Mouse (Mus musculus) MEL (cell line): Measurements from ENCODE around the gene Emilin2. TPM values are rescaled to one million over a fixed set of nuclear protein-coding genes. Genes with fewer than 3 reads are reported as not detected.

Experiments used
- DNase-seq: peaks from one replicate; pipeline ENCODE4 v3.0.0; 2011; ENCODE audit warnings: low read depth, low spot score
- H3K27ac ChIP-seq: 2 replicates; pipeline ENCODE4 v1.5.1; 2012; ENCODE audit warnings: low read depth, mild to moderate bottlenecking, control low read depth, low read length, moderate library complexity; ENCODE audit not compliant: control insufficient read depth
- H3K27me3 ChIP-seq, 2 experiments: fragments of 150-350 bp in 1 of 2; sonication (generic) in 1 of 2; 2 replicates each; pipeline ENCODE4 v1.6.1; 2012; ENCODE audit warnings: low read length in 2 of 2, mild to moderate bottlenecking in 2 of 2, improper control_type of control experiment in 1 of 2, moderate library complexity in 1 of 2; ENCODE audit not compliant: insufficient read depth in 2 of 2, control insufficient read depth in 1 of 2
- H3K36me3 ChIP-seq, 2 experiments: 2 replicates each; pipeline ENCODE4 v1.6.1; 2012 to 2014; ENCODE audit warnings: low read length in 2 of 2, improper control_type of control experiment in 1 of 2, inconsistent platforms in 1 of 2, mild to moderate bottlenecking in 1 of 2; ENCODE audit not compliant: insufficient read depth in 2 of 2, control insufficient read depth in 1 of 2
- H3K4me1 ChIP-seq, 2 experiments: fragments of 150-350 bp in 1 of 2; sonication (generic) in 1 of 2; 2 replicates each; pipeline ENCODE4 v1.6.1; 2012; ENCODE audit warnings: low read length in 2 of 2, improper control_type of control experiment in 1 of 2, mild to moderate bottlenecking in 1 of 2; ENCODE audit not compliant: insufficient read depth in 2 of 2, control insufficient read depth in 1 of 2
- H3K4me3 ChIP-seq, 2 experiments: fragments of 150-350 bp in 1 of 2; sonication (generic) in 1 of 2; 2 replicates each; pipeline ENCODE4 v1.5.1; 2012; ENCODE audit warnings: low read depth in 2 of 2, low read length in 2 of 2, mild to moderate bottlenecking in 2 of 2, moderate library complexity in 2 of 2, control low read depth in 1 of 2, improper control_type of control experiment in 1 of 2; ENCODE audit not compliant: control insufficient read depth in 1 of 2, insufficient read depth in 1 of 2
- H3K79me2 ChIP-seq: 2 replicates; pipeline ENCODE4 v1.6.1; 2012; ENCODE audit warnings: mild to moderate bottlenecking, low read length, moderate library complexity; ENCODE audit not compliant: control insufficient read depth, poor library complexity, insufficient read depth
- H3K9ac ChIP-seq: 2 replicates; pipeline ENCODE4 v1.6.1; 2012; ENCODE audit warnings: low read depth, mild to moderate bottlenecking, control low read depth, low read length, moderate library complexity; ENCODE audit not compliant: control insufficient read depth, poor library complexity, severe bottlenecking
- H3K9me3 ChIP-seq: fragments of 150-350 bp; sonication (generic); replicated peaks from 2 replicates; pipeline ENCODE4 v1.6.1; 2012; ENCODE audit warnings: mild to moderate bottlenecking, low read length, improper control_type of control experiment, moderate library complexity; ENCODE audit not compliant: insufficient read depth
- CHD2 ChIP-seq: IDR thresholded peaks from 2 replicates; pipeline ENCODE4 v1.6.1; 2011; ENCODE audit warnings: low read length, improper control_type of control experiment
- CTCF ChIP-seq, 3 experiments: IDR thresholded peaks in 2 of 3; conservative IDR thresholded peaks in 1 of 3; 2 replicates each; pipeline ENCODE4 v1.5.1; 2011 to 2012; ENCODE audit warnings: low read length in 3 of 3, low read depth in 2 of 3, mild to moderate bottlenecking in 2 of 3, improper control_type of control experiment in 1 of 3, inconsistent platforms in 1 of 3, mixed read lengths in 1 of 3, moderate library complexity in 1 of 3; ENCODE audit not compliant: control insufficient read depth in 1 of 3, insufficient read depth in 1 of 3, poor library complexity in 1 of 3, severe bottlenecking in 1 of 3
- ELF1 ChIP-seq: IDR thresholded peaks from 2 replicates; pipeline ENCODE4 v1.6.1; 2014; ENCODE audit warnings: low read depth, mild to moderate bottlenecking, inconsistent platforms, low read length, improper control_type of control experiment, moderate library complexity
- EP300 ChIP-seq, 2 experiments: IDR thresholded peaks; 2 replicates each; pipeline ENCODE4 v1.6.1; 2011; ENCODE audit warnings: improper control_type of control experiment in 2 of 2, low read length in 2 of 2, low read depth in 1 of 2, mild to moderate bottlenecking in 1 of 2
- GABPA ChIP-seq: IDR thresholded peaks from 2 replicates; pipeline ENCODE4 v1.6.1; 2012; ENCODE audit warnings: low read depth, mild to moderate bottlenecking, inconsistent platforms, low read length, improper control_type of control experiment, moderate library complexity
- GATA1 ChIP-seq: IDR thresholded peaks from 2 replicates; pipeline ENCODE4 v1.6.1; 2011; ENCODE audit warnings: low read depth, low read length, improper control_type of control experiment
- KAT2A ChIP-seq: conservative IDR thresholded peaks from 2 replicates; pipeline ENCODE4 v1.6.1; 2012; ENCODE audit warnings: low read depth, low read length, improper control_type of control experiment, inconsistent platforms
- MAFK ChIP-seq: IDR thresholded peaks from 2 replicates; pipeline ENCODE4 v1.6.1; 2011; ENCODE audit warnings: low read depth, mild to moderate bottlenecking, low read length, improper control_type of control experiment, borderline replicate concordance
- MAX ChIP-seq: IDR thresholded peaks from 2 replicates; pipeline ENCODE4 v1.6.1; 2011; ENCODE audit warnings: low read length, improper control_type of control experiment
- MAZ ChIP-seq: IDR thresholded peaks from 2 replicates; pipeline ENCODE4 v1.6.1; 2012; ENCODE audit warnings: low read depth, mild to moderate bottlenecking, inconsistent platforms, low read length, improper control_type of control experiment
- MEF2A ChIP-seq: IDR thresholded peaks from 2 replicates; pipeline ENCODE4 v1.6.1; 2014; ENCODE audit warnings: low read depth, mild to moderate bottlenecking, inconsistent platforms, low read length, improper control_type of control experiment; ENCODE audit not compliant: poor library complexity, insufficient replicate concordance, severe bottlenecking; ENCODE audit errors: extremely low read depth
- MXI1 ChIP-seq: IDR thresholded peaks from 2 replicates; pipeline ENCODE4 v1.6.1; 2011; ENCODE audit warnings: mild to moderate bottlenecking, low read depth, low read length, improper control_type of control experiment
- NELFE ChIP-seq: IDR thresholded peaks from 2 replicates; pipeline ENCODE4 v1.6.1; 2011; ENCODE audit warnings: low read depth, low read length, improper control_type of control experiment
- NRF1 ChIP-seq: IDR thresholded peaks from 2 replicates; pipeline ENCODE4 v1.6.1; 2014; ENCODE audit warnings: low read depth, mild to moderate bottlenecking, inconsistent platforms, low read length, improper control_type of control experiment, moderate library complexity; ENCODE audit not compliant: poor library complexity, insufficient read depth, severe bottlenecking
- POLR2A ChIP-seq, 2 experiments: IDR thresholded peaks; 2 replicates each; pipeline ENCODE4 v1.6.1; 2011 to 2012; ENCODE audit warnings: low read length in 2 of 2, mild to moderate bottlenecking in 2 of 2, control low read depth in 1 of 2, improper control_type of control experiment in 1 of 2, low read depth in 1 of 2, moderate library complexity in 1 of 2; ENCODE audit not compliant: control insufficient read depth in 1 of 2, insufficient read depth in 1 of 2, poor library complexity in 1 of 2
- POLR2AphosphoS2 ChIP-seq: IDR thresholded peaks from 2 replicates; pipeline ENCODE4 v1.6.1; 2011; ENCODE audit warnings: low read length, improper control_type of control experiment
- RAD21 ChIP-seq: IDR thresholded peaks from 2 replicates; pipeline ENCODE4 v1.6.1; 2011; ENCODE audit warnings: mild to moderate bottlenecking, low read depth, low read length, improper control_type of control experiment
- RCOR1 ChIP-seq: IDR thresholded peaks from 2 replicates; pipeline ENCODE4 v1.6.1; 2012; ENCODE audit warnings: low read depth, mild to moderate bottlenecking, inconsistent platforms, low read length, improper control_type of control experiment
- SIN3A ChIP-seq: IDR thresholded peaks from 2 replicates; pipeline ENCODE4 v1.6.1; 2012; ENCODE audit warnings: low read length, improper control_type of control experiment, inconsistent platforms
- SMC3 ChIP-seq: IDR thresholded peaks from 2 replicates; pipeline ENCODE4 v1.6.1; 2011; ENCODE audit warnings: low read depth, low read length, improper control_type of control experiment
- TCF12 ChIP-seq: IDR thresholded peaks from 2 replicates; pipeline ENCODE4 v1.6.1; 2014; ENCODE audit warnings: low read depth, mild to moderate bottlenecking, inconsistent platforms, low read length, improper control_type of control experiment, moderate library complexity
- UBTF ChIP-seq: IDR thresholded peaks from 2 replicates; pipeline ENCODE4 v1.6.1; 2012; ENCODE audit warnings: low read depth, mild to moderate bottlenecking, inconsistent platforms, low read length, improper control_type of control experiment, moderate library complexity, borderline replicate concordance; ENCODE audit not compliant: insufficient read depth
- USF1 ChIP-seq: IDR thresholded peaks from 2 replicates; pipeline ENCODE4 v1.6.1; 2014; ENCODE audit warnings: low read depth, mild to moderate bottlenecking, inconsistent platforms, low read length, improper control_type of control experiment, moderate library complexity
- ZC3H11A ChIP-seq: IDR thresholded peaks from 2 replicates; pipeline ENCODE4 v1.6.1; 2012; ENCODE audit warnings: low read depth, mild to moderate bottlenecking, inconsistent platforms, low read length, improper control_type of control experiment
- ZKSCAN1 ChIP-seq: IDR thresholded peaks from 2 replicates; pipeline ENCODE4 v1.6.1; 2012; ENCODE audit warnings: low read depth, mild to moderate bottlenecking, inconsistent platforms, low read length, improper control_type of control experiment, moderate library complexity
- ZNF384 ChIP-seq: IDR thresholded peaks from 2 replicates; pipeline ENCODE4 v1.6.1; 2012; ENCODE audit warnings: low read depth, mild to moderate bottlenecking, inconsistent platforms, low read length, improper control_type of control experiment
- polyA plus RNA-seq, 2 experiments: library from polyadenylated mRNA; stranded (reverse) in 1 of 2; unstranded in 1 of 2; fragments of >175 nt in 1 of 2; fragments of >200 nt in 1 of 2; gene quantifications; 2 replicates each; pipeline versions ENCODE4 v1.2.1 to v1.2.4; 2012; ENCODE audit warnings: low replicate concordance in 2 of 2, low read depth in 1 of 2; ENCODE audit not compliant: insufficient read length in 2 of 2, insufficient read depth in 1 of 2, missing spikeins in 1 of 2
- total RNA-seq: library from RNA; depleted of rRNA; stranded (reverse); fragments of 300-350 nt; gene quantifications from 2 replicates; pipeline ENCODE4 v1.2.3, GENCODE M21; 2012

Emilin2 gene
- total and polyA plus RNA-seq, 3 experiments = 37.4 to 95.5 (median 92.6) TPM

- TF ChIP-seq ZKSCAN1 = no peak
- no peak for TF ChIP-seq USF1
- TF ChIP-seq MAFK = peak; percentile 84; the same call in 1 of the 2 replicates
- TF ChIP-seq RAD21 = no peak
- no peak for TF ChIP-seq POLR2A (IDR thresholded peaks at IDR 0.05; ENCODE audit: control insufficient read depth in 1 of 2, insufficient read depth in 1 of 2, low read depth in 1 of 2, low read length in 2 of 2, poor library complexity in 1 of 2)
- peak; percentile 40; the same call in 1 of the 2 replicates for TF ChIP-seq MAX
- no peak for TF ChIP-seq MEF2A
- TF ChIP-seq GATA1 = peak; percentile 99
- no peak for TF ChIP-seq MAZ
- peak; percentile 97 for TF ChIP-seq SIN3A
- TF ChIP-seq NELFE = no peak
- TF ChIP-seq CTCF (IDR thresholded peaks at IDR 0.05 in 2 of 3, conservative IDR thresholded peaks at IDR 0.05 in 1 of 3; ENCODE audit: control insufficient read depth in 1 of 3, insufficient read depth in 1 of 3, low read depth in 2 of 3, low read length in 3 of 3, poor library complexity in 1 of 3, severe bottlenecking in 1 of 3) = no peak
- peak; percentile 99 for TF ChIP-seq RCOR1
- TF ChIP-seq GABPA = no peak
- peak; percentile 63; the same call in 1 of the 2 replicates for TF ChIP-seq MXI1
- TF ChIP-seq UBTF = 0 out of 2 replicates have a peak, but pooled peaks have one; percentile 66
- TF ChIP-seq CHD2 = 0 out of 2 replicates have a peak, but pooled peaks have one; percentile 53
- TF ChIP-seq TCF12 = peak; percentile 99
- no peak for TF ChIP-seq ZNF384
- peak; percentile 98 to 99 for TF ChIP-seq EP300 (IDR thresholded peaks at IDR 0.05; ENCODE audit: low read depth in 1 of 2, low read length in 2 of 2)
- TF ChIP-seq NRF1 = no peak
- peak; percentile 65; the same call in 1 of the 2 replicates for TF ChIP-seq POLR2AphosphoS2
- TF ChIP-seq ZC3H11A = no peak
- TF ChIP-seq KAT2A = no peak
These were observed 99.7 kb downstream of the Emilin2 start (continued) for GRCm38 (mm10) chr17:71211962-71212646.

- peaks cover 53% of the 10 kb centered on the region for H3K79me2 ChIP-seq
- no peak overlapping the region for H3K4me3 ChIP-seq
- TF ChIP-seq SMC3 (no peak), ZC3H11A (no peak), NRF1 (no peak), ELF1 (no peak)
- TF ChIP-seq, all 39 proteins: peak for 0
- no peak for DNase-seq
- Histone ChIP-seq H3K36me3 (peaks cover 0 to 63% of the 10 kb centered on the region in 2 experiments; a peak in 2 of 4 replicates), H3K4me1 (peaks cover 41 to 47% of the 10 kb centered on the region in 2 experiments), H3K27me3 (no peaks in the 10 kb centered on the region), H3K27ac (peak overlapping the region; percentile 20), H3K9me3 (no peaks in the 10 kb centered on the region), H3K9ac (no peak overlapping the region)
These were observed 101.8 kb downstream of the Emilin2 start for GRCm38 (mm10) chr17:71209936-71210335.
